Mouse (Mus musculus) 3134 (cell line): ENCODE measurements around the gene Efna5.

Experiments used
- DNase-seq: peaks from one replicate; pipeline ENCODE4 v3.0.0-alpha.2; 2011; ENCODE audit warnings: low spot score; ENCODE audit not compliant: insufficient read length; ENCODE audit errors: extremely low read depth

The Efna5 gene

DNA sequence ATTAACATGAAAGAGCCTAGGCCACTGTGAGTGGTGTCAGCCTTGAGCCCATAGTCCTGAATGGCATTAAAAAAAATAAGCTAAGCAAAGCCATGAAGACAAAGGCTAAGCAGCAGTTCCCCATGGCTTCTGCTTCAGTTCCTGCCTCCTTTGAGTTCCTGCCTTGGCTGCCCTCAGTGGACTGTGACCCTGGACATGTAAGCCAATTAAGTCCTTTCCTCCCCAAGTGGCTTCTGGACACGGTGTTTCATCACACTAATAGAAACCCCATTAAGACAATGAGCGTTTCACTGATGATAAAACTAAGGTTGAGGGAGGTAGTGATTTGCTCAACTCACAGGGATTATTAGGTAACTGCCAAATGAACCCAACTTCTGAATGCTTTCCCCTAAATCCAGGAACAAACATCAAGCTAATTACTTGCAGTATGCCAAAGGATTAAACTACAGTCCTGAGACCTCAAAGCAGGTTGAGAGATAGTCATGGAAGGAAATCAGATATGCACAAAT is 128.7 kb downstream of the Efna5 start:
- no peak for DNase-seq

GRCm38 (mm10) chr17:62750647-62751046 is 130.5 kb downstream of the Efna5 start:
- DNase-seq: no peak

GRCm38 (mm10) chr17:62748803-62749619 is 132.1 kb downstream of the Efna5 start:
- no peak for DNase-seq

GRCm38 (mm10) chr17:62747381-62747780 is 133.7 kb downstream of the Efna5 start:
- no peak for DNase-seq

- DNase-seq: no peak
These were observed 134.3 kb downstream of the Efna5 start for GRCm38 (mm10) chr17:62746827-62747226.

- DNase-seq: no peak
These were observed 135.8 kb downstream of the Efna5 start for GRCm38 (mm10) chr17:62745286-62745685.

- DNase-seq: no peak
These were observed 136.9 kb downstream of the Efna5 start for GRCm38 (mm10) chr17:62744239-62744638.

- DNase-seq: no peak
These were observed 139.4 kb downstream of the Efna5 start for GRCm38 (mm10) chr17:62741702-62742101.

- no peak for DNase-seq
These were observed 140.1 kb downstream of the Efna5 start for GRCm38 (mm10) chr17:62741020-62741419.

DNA sequence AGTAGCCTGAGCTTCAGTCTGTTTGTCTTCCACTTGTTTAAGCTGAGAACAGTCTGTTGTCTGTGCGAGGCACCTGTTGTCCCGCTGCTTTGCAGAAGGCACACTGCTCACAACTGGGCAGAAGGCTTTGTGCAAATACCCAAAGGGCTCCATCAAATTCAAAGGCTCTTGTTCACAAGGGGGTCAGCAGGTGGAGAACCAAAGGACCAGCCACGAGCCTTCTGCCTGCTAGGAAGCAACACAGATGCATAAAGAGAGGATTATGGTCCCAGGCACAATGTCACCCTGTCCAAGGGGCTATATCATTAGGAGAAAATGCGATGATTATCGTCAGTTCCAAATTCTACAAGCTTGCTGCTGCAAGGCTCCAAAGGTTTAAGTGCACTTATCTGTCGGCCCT is 141.1 kb downstream of the Efna5 start:
- no peak for DNase-seq

DNA sequence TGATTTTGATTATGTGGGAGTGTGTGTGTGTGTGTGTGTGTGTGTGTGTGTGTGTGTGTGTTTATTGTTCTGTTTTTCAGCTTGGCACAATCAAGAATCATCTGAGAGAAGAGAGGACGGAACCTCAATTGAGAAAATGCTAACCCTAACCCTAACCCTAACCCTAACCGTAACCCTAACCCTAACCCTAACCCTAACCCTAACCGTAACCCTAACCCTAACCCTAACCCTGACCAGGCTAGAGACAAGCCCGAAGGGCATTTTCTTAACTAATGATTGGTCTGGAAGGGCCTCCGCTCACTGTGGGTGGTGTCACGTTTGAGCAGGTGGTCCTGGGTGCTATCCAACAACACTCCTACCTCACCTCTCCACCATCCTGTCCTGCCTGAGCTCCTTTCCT is 143.7 kb downstream of the Efna5 start:
- DNase-seq: no peak

DNA sequence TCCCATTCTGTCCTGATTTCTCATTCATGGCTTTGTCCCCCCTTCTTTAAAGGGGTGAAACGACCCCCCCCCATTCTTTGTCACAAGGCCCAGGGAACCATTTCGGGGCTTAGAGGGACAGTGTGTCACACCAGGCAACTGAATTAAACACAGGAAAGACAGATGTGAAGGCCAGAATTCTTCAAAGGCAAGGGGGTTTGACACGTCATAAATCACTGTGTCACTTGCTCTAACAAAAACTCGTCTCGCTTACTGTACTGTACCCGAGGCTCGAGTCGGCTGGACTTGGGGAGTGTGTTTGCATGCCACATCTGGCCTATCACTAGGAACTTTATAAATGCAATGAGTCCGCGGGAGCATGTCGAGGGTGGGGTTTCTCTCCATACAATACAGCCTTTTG is 145.2 kb downstream of the Efna5 start:
- no peak for DNase-seq

DNA sequence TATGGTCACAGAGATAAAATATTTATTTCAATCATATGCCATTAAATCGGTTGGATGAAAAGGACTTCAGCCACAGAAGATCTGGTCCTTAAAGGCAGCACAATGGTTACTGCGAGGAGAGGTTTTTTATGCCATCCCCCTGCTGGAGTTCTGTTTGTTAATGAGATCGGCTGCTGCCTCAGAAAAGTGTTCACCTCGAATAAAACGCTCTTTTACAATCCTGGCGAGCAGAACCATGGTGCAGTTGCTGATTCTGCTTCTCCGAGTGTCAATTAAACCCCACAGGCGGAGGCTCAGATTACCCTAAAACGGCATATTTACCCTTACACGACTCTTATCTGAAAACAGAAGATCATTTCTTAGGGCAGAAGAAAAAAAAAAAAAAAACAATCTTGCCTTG is 146.2 kb downstream of the Efna5 start:
- DNase-seq: no peak

DNA sequence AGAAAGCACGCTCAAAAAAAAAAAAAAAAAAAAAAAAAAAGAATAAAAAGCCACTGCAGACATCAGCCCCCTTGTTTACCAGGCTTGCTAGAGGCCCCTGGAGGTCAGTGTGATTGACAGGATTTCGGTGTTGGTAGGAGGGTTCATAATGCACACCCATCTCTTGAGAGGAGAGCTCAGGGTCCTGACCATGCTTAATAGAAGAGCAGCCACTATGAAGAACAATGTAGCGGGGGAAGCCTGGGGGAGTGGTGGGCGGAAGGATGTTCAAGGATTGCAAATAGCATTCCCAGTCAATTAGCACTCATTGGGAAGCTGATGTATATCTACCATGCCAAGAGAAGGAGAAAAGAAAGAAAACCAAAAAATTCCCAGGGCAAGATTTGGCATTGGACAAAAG is 147.1 kb downstream of the Efna5 start:
- DNase-seq: no peak

GRCm38 (mm10) chr17:62729754-62730470 is 151.2 kb downstream of the Efna5 start:
- DNase-seq: no peak

- no peak for DNase-seq
These were observed 152.8 kb downstream of the Efna5 start for GRCm38 (mm10) chr17:62728142-62728917.

DNA sequence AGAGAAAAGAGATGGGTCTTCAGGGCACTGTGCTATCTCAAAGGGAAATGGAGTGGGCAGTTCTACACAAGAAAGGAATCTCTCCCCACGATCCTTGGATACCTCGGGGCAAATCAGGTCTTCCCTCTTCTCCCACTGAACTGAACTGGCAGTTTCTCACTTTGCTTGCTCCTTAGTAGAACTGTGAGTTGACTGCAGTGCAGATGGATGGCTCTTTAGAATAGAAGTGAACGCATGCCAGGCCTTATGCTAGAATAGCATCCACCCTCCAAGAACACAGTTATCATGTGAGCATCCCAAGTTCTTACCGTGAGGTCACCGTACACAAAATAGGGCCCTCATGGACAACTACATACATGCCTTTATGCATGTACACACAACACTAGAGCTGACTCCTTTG is 155.0 kb downstream of the Efna5 start:
- no peak for DNase-seq

DNA sequence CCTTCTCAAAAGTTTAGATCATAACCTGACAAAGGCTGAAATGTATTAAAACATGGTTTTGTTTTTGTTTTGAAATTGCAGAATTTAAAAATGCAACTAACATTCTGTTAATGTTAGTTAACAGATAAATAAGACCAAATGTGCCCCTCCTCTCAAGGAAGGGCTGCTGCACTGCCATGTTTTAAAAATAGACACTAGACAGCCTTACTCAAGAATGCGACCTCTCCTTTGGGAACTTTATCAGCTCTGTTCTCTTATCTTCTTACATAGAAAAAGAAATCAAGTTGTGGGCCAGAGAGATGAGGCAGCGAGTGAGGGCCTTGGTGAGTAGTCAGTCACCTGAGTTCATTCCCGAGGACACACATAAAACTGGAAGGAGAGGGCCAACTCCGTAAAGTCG is 158.2 kb downstream of the Efna5 start:
- DNase-seq: no peak

DNA sequence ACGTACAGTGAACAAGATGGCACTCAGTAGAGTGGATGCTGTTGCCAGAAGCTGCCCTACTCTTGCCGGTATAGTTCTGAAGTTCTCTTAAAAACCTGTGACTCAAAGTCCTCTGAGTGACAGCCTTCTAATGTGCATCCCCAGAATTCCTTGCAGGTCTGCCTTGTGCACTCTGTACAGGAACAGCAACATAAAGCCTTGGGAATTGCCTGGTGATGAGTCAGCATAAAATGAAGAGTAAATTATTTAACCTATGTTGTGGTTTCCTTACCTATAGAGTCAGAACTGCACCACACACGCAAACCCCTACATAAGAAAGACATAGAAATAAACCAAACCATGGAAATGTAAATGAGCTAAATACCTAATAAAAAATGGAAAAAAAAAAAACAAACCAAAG is 159.5 kb downstream of the Efna5 start:
- no peak for DNase-seq

DNA sequence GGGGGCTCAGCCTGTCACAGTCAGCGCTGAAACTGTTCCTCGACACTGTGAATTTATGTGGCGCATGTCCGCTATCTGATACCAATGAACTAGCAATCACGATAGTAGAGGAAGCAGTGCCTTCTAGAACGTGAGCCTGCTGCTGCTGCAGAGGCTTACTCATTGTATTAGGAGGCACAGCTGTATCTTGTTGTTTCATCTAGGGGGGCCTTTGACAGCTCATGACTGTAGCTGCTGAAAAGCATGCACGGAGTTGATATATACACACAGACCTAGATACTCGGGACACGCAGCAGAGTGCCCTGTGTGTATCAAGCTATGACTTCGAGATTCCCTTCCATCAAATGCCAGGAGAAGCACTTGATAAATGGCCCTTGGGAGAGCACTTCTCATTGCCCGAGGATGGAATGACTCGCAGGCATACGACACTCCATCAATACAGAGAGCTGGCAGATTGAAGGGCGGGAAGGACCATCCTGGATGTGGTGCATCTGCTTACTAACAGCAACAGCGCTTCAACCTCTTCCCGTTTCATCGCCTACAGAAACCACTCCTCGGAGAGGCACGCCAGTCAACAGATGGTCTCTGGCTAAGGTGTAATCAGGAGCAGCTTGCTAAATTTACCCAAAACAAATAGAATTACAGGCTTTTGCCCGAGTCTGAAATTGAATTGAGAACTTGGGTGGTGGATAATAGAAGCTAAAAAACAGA is 160.2 kb downstream of the Efna5 start:
- no peak for DNase-seq
